Mouse (Mus musculus): ENCODE results near the gene Ccdc43. TPM values are rescaled to one million over a fixed set of nuclear protein-coding genes. Genes with fewer than 3 reads are reported as not detected.

Gene Ccdc43
- total and polyA plus RNA-seq, 3 experiments = 39.3 to 41.7 TPM; not detected in 1

DNA sequence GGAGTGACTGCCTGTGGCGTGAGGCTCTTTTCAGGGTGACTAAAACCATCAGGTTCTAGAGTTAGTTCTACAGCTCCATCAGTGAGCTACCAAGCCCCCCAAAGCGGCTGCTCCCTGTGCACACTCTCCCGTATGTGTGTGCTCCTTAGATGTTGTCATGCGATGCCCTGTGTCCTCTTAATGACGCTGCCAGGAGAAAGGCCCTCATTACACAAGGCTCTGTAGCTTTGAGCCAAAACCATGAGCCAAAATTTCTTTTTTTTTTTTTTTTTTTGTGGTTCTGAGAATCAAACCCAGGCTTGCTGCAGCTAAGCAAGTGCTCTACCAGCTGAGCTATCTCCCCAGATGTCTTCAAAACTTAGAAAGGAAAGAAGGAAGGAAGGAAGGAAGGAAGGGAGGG lies 35.6 kb upstream of the Ccdc43 start:
- Histone ChIP-seq H3K4me1 (ENCODE audit: control insufficient read depth in 1 of 2, insufficient read depth in 2 of 2, low read length in 2 of 2) (no peaks in the 10 kb centered on the region), H3K27me3 (ENCODE audit: control insufficient read depth in 1 of 2, insufficient read depth in 2 of 2, low read length in 2 of 2) (peaks cover 11 to 12% of the 10 kb centered on the region in 2 experiments), H3K36me3 (ENCODE audit: control insufficient read depth in 1 of 2, insufficient read depth in 2 of 2, low read length in 2 of 2) (no peaks in the 10 kb centered on the region), H3K79me2 (ENCODE audit: control insufficient read depth, insufficient read depth, low read length, poor library complexity) (no peaks in the 10 kb centered on the region), H3K4me3 (ENCODE audit: control insufficient read depth in 1 of 2, insufficient read depth in 1 of 2, low read depth in 2 of 2, low read length in 2 of 2) (no peak overlapping the region), H3K9ac (ENCODE audit: control insufficient read depth, low read depth, low read length, poor library complexity, severe bottlenecking) (no peak overlapping the region), H3K27ac (ENCODE audit: control insufficient read depth, low read depth, low read length) (no peak overlapping the region), H3K9me3 (replicated peaks; ENCODE audit: insufficient read depth, low read length) (no peaks in the 10 kb centered on the region)
- TF ChIP-seq BHLHE40 (IDR thresholded peaks at IDR 0.05; ENCODE audit: borderline replicate concordance, low read depth, low read length) = no peak
- no peak for TF ChIP-seq ZNF384 (IDR thresholded peaks at IDR 0.05; ENCODE audit: low read depth, low read length)
- no peak for TF ChIP-seq E2F4 (IDR thresholded peaks at IDR 0.05; ENCODE audit: borderline replicate concordance, low read depth, low read length)
- no peak for TF ChIP-seq MAX (IDR thresholded peaks at IDR 0.05; ENCODE audit: low read length)
- no peak for TF ChIP-seq CTCF (IDR thresholded peaks at IDR 0.05 in 2 of 3, conservative IDR thresholded peaks at IDR 0.05 in 1 of 3; ENCODE audit: control insufficient read depth in 1 of 3, insufficient read depth in 1 of 3, low read depth in 2 of 3, low read length in 3 of 3, poor library complexity in 1 of 3, severe bottlenecking in 1 of 3)
- no peak for TF ChIP-seq MYB (IDR thresholded peaks at IDR 0.05; ENCODE audit: low read depth, low read length)
- TF ChIP-seq KAT2A (conservative IDR thresholded peaks at IDR 0.05; ENCODE audit: low read depth, low read length) = no peak
- no peak for TF ChIP-seq UBTF (IDR thresholded peaks at IDR 0.05; ENCODE audit: borderline replicate concordance, insufficient read depth, low read depth, low read length)
- TF ChIP-seq POLR2AphosphoS2 (IDR thresholded peaks at IDR 0.05; ENCODE audit: low read length) = no peak
- TF ChIP-seq USF1 (IDR thresholded peaks at IDR 0.05; ENCODE audit: low read depth, low read length) = no peak
- no peak for TF ChIP-seq NELFE (IDR thresholded peaks at IDR 0.05; ENCODE audit: low read depth, low read length)
- no peak for TF ChIP-seq RAD21 (IDR thresholded peaks at IDR 0.05; ENCODE audit: low read depth, low read length)
- TF ChIP-seq POLR2A (IDR thresholded peaks at IDR 0.05; ENCODE audit: control insufficient read depth in 1 of 2, insufficient read depth in 1 of 2, low read depth in 1 of 2, low read length in 2 of 2, poor library complexity in 1 of 2) = no peak
- no peak for TF ChIP-seq ELF1 (IDR thresholded peaks at IDR 0.05; ENCODE audit: low read depth, low read length)
- TF ChIP-seq MAZ (IDR thresholded peaks at IDR 0.05; ENCODE audit: low read depth, low read length) = no peak
- no peak for TF ChIP-seq MEF2A (IDR thresholded peaks at IDR 0.05; ENCODE audit: extremely low read depth, insufficient replicate concordance, low read depth, low read length, poor library complexity, severe bottlenecking)
- no peak for TF ChIP-seq CHD2 (IDR thresholded peaks at IDR 0.05; ENCODE audit: low read length)
- no peak for DNase-seq (ENCODE audit: low read depth, low spot score)

DNA sequence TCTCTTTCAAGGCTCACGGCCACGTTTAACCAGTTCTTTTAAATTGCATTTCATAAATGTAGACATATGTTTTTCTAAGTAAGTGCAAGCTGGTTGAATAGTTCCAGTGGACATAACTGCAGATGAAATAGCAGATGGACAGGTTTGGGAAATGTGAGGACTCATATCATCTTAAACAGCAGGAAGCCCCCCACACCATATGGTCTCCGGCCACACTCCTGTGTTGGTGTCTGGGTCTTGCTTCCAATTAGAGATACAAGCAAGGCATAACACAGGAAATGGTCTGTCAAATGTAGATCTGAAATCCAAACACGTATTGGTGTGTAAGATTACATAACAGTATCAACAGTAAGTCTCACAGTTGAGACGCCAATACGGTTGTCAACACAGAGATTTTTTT lies 33.8 kb upstream of the Ccdc43 start:
- no peak for DNase-seq (ENCODE audit: low read depth, low spot score)
- no peaks in the 10 kb centered on the region for H3K36me3 ChIP-seq (ENCODE audit: control insufficient read depth in 1 of 2, insufficient read depth in 2 of 2, low read length in 2 of 2)
- no peaks in the 10 kb centered on the region for H3K79me2 ChIP-seq (ENCODE audit: control insufficient read depth, insufficient read depth, low read length, poor library complexity)
- H3K9ac ChIP-seq (ENCODE audit: control insufficient read depth, low read depth, low read length, poor library complexity, severe bottlenecking) = no peak overlapping the region
- no peaks in the 10 kb centered on the region for H3K4me1 ChIP-seq (ENCODE audit: control insufficient read depth in 1 of 2, insufficient read depth in 2 of 2, low read length in 2 of 2)
- H3K9me3 ChIP-seq (replicated peaks; ENCODE audit: insufficient read depth, low read length) = no peaks in the 10 kb centered on the region
- H3K27me3 ChIP-seq (ENCODE audit: control insufficient read depth in 1 of 2, insufficient read depth in 2 of 2, low read length in 2 of 2) = peaks cover 3 to 4% of the 10 kb centered on the region in 2 experiments
- H3K27ac ChIP-seq (ENCODE audit: control insufficient read depth, low read depth, low read length) = no peak overlapping the region
- TF ChIP-seq TBP (IDR thresholded peaks at IDR 0.05; ENCODE audit: low read depth, low read length) = no peak
- no peak for TF ChIP-seq MAZ (IDR thresholded peaks at IDR 0.05; ENCODE audit: low read depth, low read length)
- TF ChIP-seq RAD21 (IDR thresholded peaks at IDR 0.05; ENCODE audit: low read depth, low read length) = no peak
- no peak for TF ChIP-seq MYB (IDR thresholded peaks at IDR 0.05; ENCODE audit: low read depth, low read length)
- TF ChIP-seq SMC3 (IDR thresholded peaks at IDR 0.05; ENCODE audit: low read depth, low read length) = no peak
- no peak for TF ChIP-seq JUND (IDR thresholded peaks at IDR 0.05; ENCODE audit: low read depth, low read length)
- no peak for TF ChIP-seq POLR2A (IDR thresholded peaks at IDR 0.05; ENCODE audit: control insufficient read depth in 1 of 2, insufficient read depth in 1 of 2, low read depth in 1 of 2, low read length in 2 of 2, poor library complexity in 1 of 2)
- no peak for TF ChIP-seq MYC (IDR thresholded peaks at IDR 0.05; ENCODE audit: low read depth, low read length)
- TF ChIP-seq USF1 (IDR thresholded peaks at IDR 0.05; ENCODE audit: low read depth, low read length) = no peak
- no peak for TF ChIP-seq MAFK (IDR thresholded peaks at IDR 0.05; ENCODE audit: borderline replicate concordance, low read depth, low read length)
- no peak for TF ChIP-seq MAX (IDR thresholded peaks at IDR 0.05; ENCODE audit: low read length)
- no peak for TF ChIP-seq ZC3H11A (IDR thresholded peaks at IDR 0.05; ENCODE audit: low read depth, low read length)
- no peak for TF ChIP-seq USF2 (IDR thresholded peaks at IDR 0.05; ENCODE audit: borderline replicate concordance in 1 of 2, insufficient read depth in 1 of 2, low read depth in 1 of 2, low read length in 2 of 2)
- TF ChIP-seq EP300 (IDR thresholded peaks at IDR 0.05; ENCODE audit: low read depth in 1 of 2, low read length in 2 of 2) = no peak
- TF ChIP-seq CTCF (IDR thresholded peaks at IDR 0.05 in 2 of 3, conservative IDR thresholded peaks at IDR 0.05 in 1 of 3; ENCODE audit: control insufficient read depth in 1 of 3, insufficient read depth in 1 of 3, low read depth in 2 of 3, low read length in 3 of 3, poor library complexity in 1 of 3, severe bottlenecking in 1 of 3) = no peak
- TF ChIP-seq TAL1 (IDR thresholded peaks at IDR 0.05; ENCODE audit: low read length) = no peak
- no peak for TF ChIP-seq POLR2AphosphoS5 (IDR thresholded peaks at IDR 0.05; ENCODE audit: borderline replicate concordance, low read depth, low read length)
- TF ChIP-seq SIN3A (IDR thresholded peaks at IDR 0.05; ENCODE audit: low read length) = no peak
- no peak overlapping the region for H3K4me3 ChIP-seq (ENCODE audit: control insufficient read depth in 1 of 2, insufficient read depth in 1 of 2, low read depth in 2 of 2, low read length in 2 of 2)
